Mouse (Mus musculus): ENCODE data around the gene Naga. TPM values are rescaled to one million over a fixed set of nuclear protein-coding genes. Genes with fewer than 3 reads are reported as not detected.
A peak's percentile ranks its signal among the peaks of the same experiment; 100 is the strongest.

The Naga gene
- polyA plus RNA-seq, 1 experiment from 2014 or later = 87.4 TPM

- no peak for ATAC-seq (ENCODE audit: low FRiP score, low TSS enrichment)
- H3K9me3 ChIP-seq (ENCODE audit: low read length) = no peaks in the 10 kb centered on the region
- H3K4me3 ChIP-seq (ENCODE audit: low read length) = no peak overlapping the region
- no peaks in the 10 kb centered on the region for H3K27me3 ChIP-seq (ENCODE audit: insufficient read depth, low read length)
- no peak overlapping the region for H3K9ac ChIP-seq (replicated peaks; ENCODE audit: low read length)
- peaks cover 32% of the 10 kb centered on the region for H3K36me3 ChIP-seq (ENCODE audit: insufficient read depth, low read length)
- no peak overlapping the region for H3K27ac ChIP-seq (ENCODE audit: low read length)
- 81% methylated on average over 8 of the region's 8 CpGs for WGBS
- H3K4me1 ChIP-seq (ENCODE audit: insufficient read depth, low read length) = peaks cover 26% of the 10 kb centered on the region
- H3K4me2 ChIP-seq (replicated peaks; ENCODE audit: low read depth, low read length) = no peak overlapping the region
These were observed 9.7 kb upstream of the Naga start for GRCm38 (mm10) chr15:82348258-82348998.

- Histone ChIP-seq H3K4me2 (replicated peaks; ENCODE audit: low read depth, low read length) (no peak overlapping the region), H3K27ac (ENCODE audit: low read length) (no peak overlapping the region; the same call in 1 of the 2 replicates), H3K9me3 (ENCODE audit: low read length) (no peaks in the 10 kb centered on the region), H3K4me1 (ENCODE audit: insufficient read depth, low read length) (peaks cover 22% of the 10 kb centered on the region), H3K9ac (replicated peaks; ENCODE audit: low read length) (0 out of 2 replicates have a peak overlapping the region, but pooled peaks have one; percentile 86), H3K36me3 (ENCODE audit: insufficient read depth, low read length) (peaks cover 32% of the 10 kb centered on the region), H3K27me3 (ENCODE audit: insufficient read depth, low read length) (no peaks in the 10 kb centered on the region), H3K4me3 (ENCODE audit: low read length) (no peak overlapping the region)
- ATAC-seq (ENCODE audit: low FRiP score, low TSS enrichment) = no peak
- WGBS = 91% methylated on average over 12 of the region's 12 CpGs
These were observed 9.1 kb upstream of the Naga start for GRCm38 (mm10) chr15:82347852-82348251.

GRCm38 (mm10) chr15:82347303-82347676 is 8.6 kb upstream of the Naga start:
- H3K4me1 ChIP-seq (ENCODE audit: insufficient read depth, low read length) = peaks cover 19% of the 10 kb centered on the region
- H3K36me3 ChIP-seq (ENCODE audit: insufficient read depth, low read length) = peaks cover 32% of the 10 kb centered on the region
- H3K27ac ChIP-seq (ENCODE audit: low read length) = peak overlapping the region; percentile 90
- peak overlapping the region; percentile 86 for H3K9ac ChIP-seq (replicated peaks; ENCODE audit: low read length)
- H3K4me3 ChIP-seq (ENCODE audit: low read length) = peak overlapping the region; percentile 73
- 76% methylated on average over 4 of the region's 4 CpGs for WGBS
- H3K9me3 ChIP-seq (ENCODE audit: low read length) = no peaks in the 10 kb centered on the region
- H3K4me2 ChIP-seq (replicated peaks; ENCODE audit: low read depth, low read length) = peak overlapping the region; percentile 87
- no peaks in the 10 kb centered on the region for H3K27me3 ChIP-seq (ENCODE audit: insufficient read depth, low read length)
- ATAC-seq (ENCODE audit: low FRiP score, low TSS enrichment) = no peak

- WGBS = 41% methylated on average over 14 of the region's 14 CpGs
- ATAC-seq (ENCODE audit: low FRiP score, low TSS enrichment) = no peak
- Histone ChIP-seq H3K4me3 (ENCODE audit: low read length) (peak overlapping the region; percentile 73), H3K9me3 (ENCODE audit: low read length) (no peaks in the 10 kb centered on the region), H3K4me1 (ENCODE audit: insufficient read depth, low read length) (peaks cover 23% of the 10 kb centered on the region), H3K9ac (replicated peaks; ENCODE audit: low read length) (peak overlapping the region; percentile 86), H3K27me3 (ENCODE audit: insufficient read depth, low read length) (no peaks in the 10 kb centered on the region), H3K4me2 (replicated peaks; ENCODE audit: low read depth, low read length) (peak overlapping the region; percentile 87), H3K27ac (ENCODE audit: low read length) (peak overlapping the region; percentile 90), H3K36me3 (ENCODE audit: insufficient read depth, low read length) (peaks cover 32% of the 10 kb centered on the region)
These were observed 8.0 kb upstream of the Naga start for GRCm38 (mm10) chr15:82346580-82347302.

GRCm38 (mm10) chr15:82345820-82346470 is 7.2 kb upstream of the Naga start:
- Histone ChIP-seq H3K4me1 (ENCODE audit: insufficient read depth, low read length) (peaks cover 30% of the 10 kb centered on the region), H3K27ac (ENCODE audit: low read length) (peak overlapping the region; percentile 90), H3K27me3 (ENCODE audit: insufficient read depth, low read length) (no peaks in the 10 kb centered on the region), H3K9ac (replicated peaks; ENCODE audit: low read length) (peak overlapping the region; percentile 86), H3K4me3 (ENCODE audit: low read length) (peak overlapping the region; percentile 73), H3K4me2 (replicated peaks; ENCODE audit: low read depth, low read length) (peak overlapping the region; percentile 87), H3K9me3 (ENCODE audit: low read length) (no peaks in the 10 kb centered on the region), H3K36me3 (ENCODE audit: insufficient read depth, low read length) (peaks cover 30% of the 10 kb centered on the region)
- WGBS = under 1% methylated on average over 47 of the region's 51 CpGs
- peak; percentile 97 for ATAC-seq (ENCODE audit: low FRiP score, low TSS enrichment)

DNA sequence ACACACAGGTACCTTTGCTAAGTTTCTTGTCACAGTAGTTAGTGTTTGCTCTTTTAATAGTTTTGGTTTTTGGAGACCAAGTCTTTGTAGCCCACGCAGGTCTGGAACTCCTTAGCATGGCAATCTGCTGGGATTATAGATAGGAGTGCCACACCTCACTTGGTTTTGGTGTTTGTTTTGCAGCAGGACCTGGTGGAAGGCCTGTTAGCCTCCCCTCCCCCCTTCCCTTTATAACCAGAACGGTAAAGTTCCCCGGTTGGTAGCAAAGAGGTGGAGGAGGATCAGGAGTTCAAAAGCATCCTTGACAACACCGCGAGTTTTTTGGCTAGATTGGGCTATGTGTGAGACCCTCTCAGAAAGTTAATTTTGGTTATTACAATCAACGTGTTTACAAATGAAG is 6.2 kb upstream of the Naga start:
- no peak overlapping the region for H3K9ac ChIP-seq (replicated peaks; ENCODE audit: low read length)
- WGBS = 87% methylated on average over 6 of the region's 6 CpGs
- no peak overlapping the region; the same call in 1 of the 2 replicates for H3K27ac ChIP-seq (ENCODE audit: low read length)
- H3K4me1 ChIP-seq (ENCODE audit: insufficient read depth, low read length) = peaks cover 34% of the 10 kb centered on the region
- H3K36me3 ChIP-seq (ENCODE audit: insufficient read depth, low read length) = peaks cover 21% of the 10 kb centered on the region
- no peaks in the 10 kb centered on the region for H3K9me3 ChIP-seq (ENCODE audit: low read length)
- H3K4me2 ChIP-seq (replicated peaks; ENCODE audit: low read depth, low read length) = no peak overlapping the region
- no peak for ATAC-seq (ENCODE audit: low FRiP score, low TSS enrichment)
- H3K27me3 ChIP-seq (ENCODE audit: insufficient read depth, low read length) = no peaks in the 10 kb centered on the region
- H3K4me3 ChIP-seq (ENCODE audit: low read length) = no peak overlapping the region

DNA sequence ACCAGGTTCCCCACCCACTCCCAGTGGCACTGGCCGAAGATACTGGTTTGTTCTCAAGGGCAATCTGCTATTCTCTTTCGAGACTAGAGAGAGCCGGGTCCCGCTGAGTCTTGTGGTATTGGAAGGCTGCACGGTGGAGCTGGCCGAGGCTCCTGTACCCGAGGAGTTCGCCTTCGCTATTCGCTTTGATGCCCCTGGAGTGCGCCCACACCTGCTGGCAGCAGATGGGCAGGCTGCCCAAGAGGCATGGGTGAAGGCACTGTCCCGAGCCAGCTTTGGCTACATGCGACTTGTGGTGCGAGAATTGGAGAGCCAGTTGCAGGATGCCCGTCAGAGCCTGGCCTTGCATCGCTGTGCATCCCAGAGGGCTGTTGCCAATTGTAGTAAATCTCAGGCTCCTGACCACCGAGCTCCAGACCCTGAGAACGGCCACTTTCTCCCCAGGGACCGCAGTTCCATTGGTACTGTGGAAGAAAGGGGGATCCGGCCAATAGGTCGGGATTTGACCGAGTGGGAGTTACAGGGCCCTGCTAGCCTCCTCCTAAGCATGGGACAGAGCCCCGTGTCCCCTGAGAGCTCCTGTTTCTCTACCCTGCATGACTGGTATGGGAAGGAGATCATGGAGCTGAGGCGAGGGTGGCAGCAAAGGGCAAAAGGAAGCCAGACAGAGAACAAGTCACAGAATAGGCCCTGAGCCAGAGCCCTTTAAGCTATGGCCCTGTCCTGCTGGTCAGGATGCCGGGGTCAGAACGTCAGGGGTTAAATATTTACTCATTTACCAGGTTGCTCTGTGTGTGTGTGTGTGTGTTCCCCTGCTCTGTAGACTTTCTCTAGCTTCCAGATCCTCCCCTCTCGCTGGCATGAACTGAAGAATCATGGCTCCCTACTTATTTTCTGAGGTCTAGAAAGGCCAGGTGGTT is 4.9 kb upstream of the Naga start:
- Histone ChIP-seq H3K4me1 (ENCODE audit: insufficient read depth, low read length) (peaks cover 36% of the 10 kb centered on the region), H3K9me3 (ENCODE audit: low read length) (no peaks in the 10 kb centered on the region), H3K4me3 (ENCODE audit: low read length) (no peak overlapping the region), H3K36me3 (ENCODE audit: insufficient read depth, low read length) (peaks cover 8% of the 10 kb centered on the region), H3K27ac (ENCODE audit: low read length) (peak overlapping the region; percentile 15; the same call in 1 of the 2 replicates), H3K27me3 (ENCODE audit: insufficient read depth, low read length) (no peaks in the 10 kb centered on the region), H3K4me2 (replicated peaks; ENCODE audit: low read depth, low read length) (no peak overlapping the region), H3K9ac (replicated peaks; ENCODE audit: low read length) (no peak overlapping the region; the same call in 1 of the 2 replicates)
- WGBS = 83% methylated on average over 27 of the region's 27 CpGs
- ATAC-seq (ENCODE audit: low FRiP score, low TSS enrichment) = no peak

GRCm38 (mm10) chr15:82342543-82342935 is 3.8 kb upstream of the Naga start:
- 78% methylated on average over 5 of the region's 5 CpGs for WGBS
- peaks cover 41% of the 10 kb centered on the region for H3K4me1 ChIP-seq (ENCODE audit: insufficient read depth, low read length)
- no peak overlapping the region for H3K4me2 ChIP-seq (replicated peaks; ENCODE audit: low read depth, low read length)

More at GRCm38 (mm10) chr15:82342543-82342935, 3.8 kb upstream of the Naga start:
- Histone ChIP-seq H3K9ac (replicated peaks; ENCODE audit: low read length) (no peak overlapping the region), H3K27ac (ENCODE audit: low read length) (no peak overlapping the region), H3K36me3 (ENCODE audit: insufficient read depth, low read length) (no peaks in the 10 kb centered on the region), H3K9me3 (ENCODE audit: low read length) (no peaks in the 10 kb centered on the region), H3K27me3 (ENCODE audit: insufficient read depth, low read length) (no peaks in the 10 kb centered on the region), H3K4me3 (ENCODE audit: low read length) (no peak overlapping the region)
- no peak for ATAC-seq (ENCODE audit: low FRiP score, low TSS enrichment)
